Mouse (Mus musculus) heart, postnatal 0 days (tissue): ENCODE results near the gene Rbfox1.

ENCODE experiments used
- CTCF ChIP-seq: IDR thresholded peaks from 2 replicates; pipeline ENCODE4 v1.5.1; 2016; ENCODE audit warnings: antibody characterized with exemption, control low read depth, low read depth
- EP300 ChIP-seq: IDR thresholded peaks from 2 replicates; pipeline ENCODE4 v1.6.1; 2016; ENCODE audit warnings: antibody characterized with exemption, low read depth

DNA sequence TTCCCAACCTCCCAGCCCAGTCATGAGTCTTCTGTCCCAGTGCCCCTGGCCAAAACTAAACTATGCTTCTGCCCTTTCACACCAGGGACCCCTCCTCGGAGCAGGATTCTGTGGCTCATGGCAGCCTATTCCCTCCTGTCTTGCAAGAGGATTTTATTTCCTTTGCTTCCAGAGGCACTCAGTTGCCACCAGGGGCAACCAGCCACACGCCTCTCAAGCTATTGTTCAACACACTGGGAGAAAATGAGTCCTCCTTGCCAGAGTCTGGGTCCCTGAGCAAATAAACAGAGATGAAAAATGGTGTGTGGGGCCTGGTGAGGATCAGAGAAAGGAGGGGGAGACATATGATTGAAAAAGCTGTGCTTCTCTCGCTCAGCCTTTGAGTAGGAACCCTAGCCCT, 327.8 kb downstream of the Rbfox1 start:
- TF ChIP-seq CTCF (no peak), EP300 (no peak)
